Mouse (Mus musculus): Measurements from ENCODE around the gene Fmo1. TPM values are rescaled to one million over a fixed set of nuclear protein-coding genes. Genes with fewer than 3 reads are reported as not detected.

Gene Fmo1
- polyA plus RNA-seq, 1 experiment, result 5.0 TPM

DNA sequence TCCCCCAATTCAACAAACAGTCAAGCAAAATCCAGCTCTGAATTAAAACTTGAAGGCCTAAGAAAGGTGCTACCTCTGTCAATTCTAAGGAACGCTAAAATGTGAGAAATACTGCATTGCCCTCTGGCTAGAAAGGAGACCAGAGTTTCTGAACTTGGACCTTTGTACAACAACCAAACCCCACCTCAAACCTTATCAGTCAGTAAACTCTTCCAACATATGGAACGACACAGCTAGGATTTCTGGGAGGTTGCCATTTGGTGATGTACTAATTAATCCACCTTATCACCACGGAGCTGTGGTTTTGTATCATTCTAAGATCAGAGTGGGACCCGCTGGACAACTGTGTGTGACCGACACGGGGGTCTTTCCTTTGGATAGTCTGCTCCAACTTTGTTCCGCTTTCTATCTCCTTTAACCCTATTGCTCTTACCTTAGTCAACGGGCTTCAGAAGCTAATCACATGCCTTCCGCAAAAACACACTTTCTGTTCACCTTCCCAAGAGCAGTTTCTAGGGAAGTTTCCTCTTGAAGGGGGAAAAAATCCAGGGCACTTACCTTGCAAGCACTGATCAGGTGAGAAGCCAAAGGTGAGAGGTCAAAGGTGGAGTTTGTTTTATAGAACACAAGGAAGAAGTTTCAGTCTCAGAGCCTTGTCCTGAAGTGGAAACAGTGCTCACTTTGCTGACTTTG is 53.1 kb downstream of the Fmo1 start:
- Histone ChIP-seq H3K36me3 (ENCODE audit: control insufficient read depth, insufficient read depth) (no peaks in the 10 kb centered on the region), H3K4me2 (ENCODE audit: low read depth) (peak overlapping the region; percentile 50), H3K79me2 (ENCODE audit: control insufficient read depth, insufficient read depth) (no peaks in the 10 kb centered on the region), H3ac (ENCODE audit: control insufficient read depth, insufficient read length) (no peak overlapping the region), H3K4me3 (no peak overlapping the region), H3K27me3 (ENCODE audit: control insufficient read depth, insufficient read depth, insufficient read length) (no peaks in the 10 kb centered on the region)
- TF ChIP-seq SRF (IDR thresholded peaks at IDR 0.05; ENCODE audit: control insufficient read depth, insufficient read length, low read depth), result no peak
- TF ChIP-seq MYOD1 (IDR thresholded peaks at IDR 0.05; ENCODE audit: control insufficient read depth in 1 of 3, insufficient read length in 2 of 3, low read depth in 2 of 3), result no peak
- TF ChIP-seq POLR2A (IDR thresholded peaks at IDR 0.05; ENCODE audit: insufficient read length, low read depth), result no peak
- no peak for TF ChIP-seq POLR2AphosphoS2 (IDR thresholded peaks at IDR 0.05; ENCODE audit: insufficient read length, low read depth)
- TF ChIP-seq MYOG (IDR thresholded peaks at IDR 0.05; ENCODE audit: control insufficient read depth in 1 of 3, insufficient read depth in 1 of 3, insufficient read length in 2 of 3, low read depth in 2 of 3), result no peak

GRCm38 (mm10) chr1:162808541-162808940 is 57.9 kb downstream of the Fmo1 start:
- no peaks in the 10 kb centered on the region for H3K27me3 ChIP-seq (ENCODE audit: control insufficient read depth, insufficient read depth, insufficient read length)
- H3K79me2 ChIP-seq (ENCODE audit: control insufficient read depth, insufficient read depth), result no peaks in the 10 kb centered on the region
- H3K4me2 ChIP-seq (ENCODE audit: low read depth), result no peak overlapping the region
- no peaks in the 10 kb centered on the region for H3K36me3 ChIP-seq (ENCODE audit: control insufficient read depth, insufficient read depth)
- H3K4me3 ChIP-seq, result no peak overlapping the region
- TF ChIP-seq E2F4 (IDR thresholded peaks at IDR 0.05; ENCODE audit: insufficient read depth) (no peak), USF1 (IDR thresholded peaks at IDR 0.05; ENCODE audit: low read depth) (no peak), TCF12 (IDR thresholded peaks at IDR 0.05; ENCODE audit: insufficient read depth, poor library complexity, severe bottlenecking) (no peak), MYOD1 (IDR thresholded peaks at IDR 0.05; ENCODE audit: control insufficient read depth in 1 of 3, insufficient read length in 2 of 3, low read depth in 2 of 3) (no peak), TCF3 (IDR thresholded peaks at IDR 0.05; ENCODE audit: insufficient read length, low read depth) (no peak), POLR2A (IDR thresholded peaks at IDR 0.05; ENCODE audit: insufficient read length, low read depth) (no peak), CEBPB (IDR thresholded peaks at IDR 0.05; ENCODE audit: insufficient read depth, poor library complexity, severe bottlenecking) (no peak), POLR2AphosphoS2 (IDR thresholded peaks at IDR 0.05; ENCODE audit: insufficient read length, low read depth) (no peak), REST (IDR thresholded peaks at IDR 0.05; ENCODE audit: insufficient read depth, insufficient read length) (no peak), MAX (IDR thresholded peaks at IDR 0.05; ENCODE audit: low read depth) (no peak), MYOG (IDR thresholded peaks at IDR 0.05; ENCODE audit: control insufficient read depth in 1 of 3, insufficient read depth in 1 of 3, insufficient read length in 2 of 3, low read depth in 2 of 3) (no peak)
- H3ac ChIP-seq (ENCODE audit: control insufficient read depth, insufficient read length), result no peak overlapping the region

DNA sequence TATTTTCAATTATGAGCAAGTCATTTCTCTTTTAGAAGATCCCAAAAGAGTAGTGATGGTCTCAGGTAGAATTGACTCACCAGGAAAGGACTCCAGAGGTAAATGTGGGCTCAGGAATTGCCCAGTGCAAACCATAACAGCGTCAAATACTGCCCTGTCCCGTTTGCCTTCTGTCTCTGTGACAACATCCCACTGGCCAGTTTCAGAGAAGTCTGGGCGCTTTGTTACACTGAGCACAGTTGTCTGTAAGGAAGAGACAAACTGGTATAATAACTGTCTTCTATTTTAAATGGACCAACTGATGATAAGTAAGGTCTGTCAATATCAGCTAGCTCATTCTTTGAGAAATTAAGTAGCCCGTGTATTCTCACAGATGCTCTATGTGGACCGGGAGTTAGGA is 59.0 kb downstream of the Fmo1 start:
- H3K79me2 ChIP-seq (ENCODE audit: control insufficient read depth, insufficient read depth), result no peaks in the 10 kb centered on the region
- no peak overlapping the region for H3K4me3 ChIP-seq
- no peak for TF ChIP-seq USF1 (IDR thresholded peaks at IDR 0.05; ENCODE audit: low read depth)
- no peak for TF ChIP-seq MYOD1 (IDR thresholded peaks at IDR 0.05; ENCODE audit: control insufficient read depth in 1 of 3, insufficient read length in 2 of 3, low read depth in 2 of 3)
- TF ChIP-seq CEBPB (IDR thresholded peaks at IDR 0.05; ENCODE audit: insufficient read depth, poor library complexity, severe bottlenecking), result no peak
- no peak overlapping the region for H3K4me2 ChIP-seq (ENCODE audit: low read depth)
- H3K36me3 ChIP-seq (ENCODE audit: control insufficient read depth, insufficient read depth), result no peaks in the 10 kb centered on the region
- H3K27me3 ChIP-seq (ENCODE audit: control insufficient read depth, insufficient read depth, insufficient read length), result no peaks in the 10 kb centered on the region
- H3ac ChIP-seq (ENCODE audit: control insufficient read depth, insufficient read length), result no peak overlapping the region

DNA sequence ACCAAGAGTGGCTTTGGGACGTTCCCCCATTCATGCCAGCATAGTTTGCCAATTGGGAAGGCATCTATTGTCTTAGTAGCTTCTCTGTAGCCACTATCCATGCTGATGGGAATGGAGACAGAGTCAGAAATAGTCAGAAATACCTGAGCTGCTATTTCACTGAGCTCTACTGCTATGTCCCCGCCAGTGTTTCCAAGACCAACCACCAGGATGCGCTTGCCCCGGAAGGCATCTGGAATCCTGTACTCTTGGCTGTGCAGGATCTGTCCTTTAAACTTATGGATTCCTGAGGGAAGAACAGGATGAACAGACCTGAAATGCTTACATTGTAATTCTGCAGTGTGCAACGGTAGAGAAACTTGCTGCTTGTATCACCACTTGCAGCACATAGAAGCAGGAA is 61.4 kb downstream of the Fmo1 start:
- H3K27me3 ChIP-seq (ENCODE audit: control insufficient read depth, insufficient read depth, insufficient read length), result no peaks in the 10 kb centered on the region
- H3K4me2 ChIP-seq (ENCODE audit: low read depth), result no peak overlapping the region
- no peaks in the 10 kb centered on the region for H3K79me2 ChIP-seq (ENCODE audit: control insufficient read depth, insufficient read depth)
- TF ChIP-seq TCF12 (IDR thresholded peaks at IDR 0.05; ENCODE audit: insufficient read depth, poor library complexity, severe bottlenecking), result no peak
- TF ChIP-seq REST (IDR thresholded peaks at IDR 0.05; ENCODE audit: insufficient read depth, insufficient read length), result no peak
- TF ChIP-seq POLR2A (IDR thresholded peaks at IDR 0.05; ENCODE audit: insufficient read length, low read depth), result no peak
- TF ChIP-seq MYOD1 (IDR thresholded peaks at IDR 0.05; ENCODE audit: control insufficient read depth in 1 of 3, insufficient read length in 2 of 3, low read depth in 2 of 3), result no peak
- TF ChIP-seq MAX (IDR thresholded peaks at IDR 0.05; ENCODE audit: low read depth), result no peak
- TF ChIP-seq E2F4 (IDR thresholded peaks at IDR 0.05; ENCODE audit: insufficient read depth), result no peak
- TF ChIP-seq SRF (IDR thresholded peaks at IDR 0.05; ENCODE audit: control insufficient read depth, insufficient read length, low read depth), result no peak
- no peak for TF ChIP-seq POLR2AphosphoS2 (IDR thresholded peaks at IDR 0.05; ENCODE audit: insufficient read length, low read depth)
- TF ChIP-seq MYOG (IDR thresholded peaks at IDR 0.05; ENCODE audit: control insufficient read depth in 1 of 3, insufficient read depth in 1 of 3, insufficient read length in 2 of 3, low read depth in 2 of 3), result no peak
- TF ChIP-seq CEBPB (IDR thresholded peaks at IDR 0.05; ENCODE audit: insufficient read depth, poor library complexity, severe bottlenecking), result no peak
- no peaks in the 10 kb centered on the region for H3K36me3 ChIP-seq (ENCODE audit: control insufficient read depth, insufficient read depth)
- H3K4me3 ChIP-seq, result no peak overlapping the region
- no peak overlapping the region for H3ac ChIP-seq (ENCODE audit: control insufficient read depth, insufficient read length)

- no peaks in the 10 kb centered on the region for H3K79me2 ChIP-seq (ENCODE audit: control insufficient read depth, insufficient read depth)
- H3K36me3 ChIP-seq (ENCODE audit: control insufficient read depth, insufficient read depth), result no peaks in the 10 kb centered on the region
- no peak overlapping the region for H3K4me2 ChIP-seq (ENCODE audit: low read depth)
- no peak overlapping the region for H3ac ChIP-seq (ENCODE audit: control insufficient read depth, insufficient read length)
- no peak for TF ChIP-seq POLR2AphosphoS2 (IDR thresholded peaks at IDR 0.05; ENCODE audit: insufficient read length, low read depth)
- H3K27me3 ChIP-seq (ENCODE audit: control insufficient read depth, insufficient read depth, insufficient read length), result no peaks in the 10 kb centered on the region
- no peak overlapping the region for H3K4me3 ChIP-seq
Observed at GRCm38 (mm10) chr1:162796441-162796840, 70.0 kb downstream of the Fmo1 start.
